Mouse (Mus musculus) hindbrain, postnatal 0 days (tissue): Measurements from ENCODE around the gene Gins2. TPM values are rescaled to one million over a fixed set of nuclear protein-coding genes. Genes with fewer than 3 reads are reported as not detected.

Source experiments
- ATAC-seq: fragments of 200-750 bp; cut with Nextera tagmentation; 2 replicates; pipeline ENCODE4 v1.8.0; 2017; ENCODE audit warnings: mild to moderate bottlenecking, moderate TSS enrichment, moderate library complexity
- DNase-seq: peaks from one replicate; pipeline ENCODE4 v3.0.0-alpha.2; 2015; ENCODE audit warnings: low spot score
- H3K27ac ChIP-seq: fragments of 300-500 bp; sonication (generic); 2 replicates; pipeline ENCODE4 v1.5.1; 2014; ENCODE audit warnings: mild to moderate bottlenecking
- H3K27me3 ChIP-seq: fragments of 300-500 bp; sonication (generic); 2 replicates; pipeline ENCODE4 v1.6.1; 2014; ENCODE audit warnings: low read length, mixed read lengths; ENCODE audit not compliant: insufficient read depth
- H3K36me3 ChIP-seq: fragments of 300-500 bp; sonication (generic); 2 replicates; pipeline ENCODE4 v1.6.1; 2014; ENCODE audit warnings: low read length, mixed read lengths; ENCODE audit not compliant: insufficient read depth
- H3K4me1 ChIP-seq: fragments of 300-500 bp; sonication (generic); 2 replicates; pipeline ENCODE4 v1.6.1; 2014; ENCODE audit warnings: antibody characterized with exemption, low read length, mixed read lengths; ENCODE audit not compliant: insufficient read depth
- H3K4me2 ChIP-seq: fragments of 300-500 bp; sonication (generic); 2 replicates; pipeline ENCODE4 v1.6.1; 2014; ENCODE audit warnings: low read depth, mild to moderate bottlenecking, low read length, moderate library complexity, mixed read lengths
- H3K4me3 ChIP-seq: fragments of 300-500 bp; sonication (generic); 2 replicates; pipeline ENCODE4 v1.5.1; 2014; ENCODE audit warnings: low read length
- H3K9ac ChIP-seq: fragments of 300-500 bp; sonication (generic); replicated peaks from 2 replicates; pipeline ENCODE4 v1.6.1; 2014; ENCODE audit warnings: mild to moderate bottlenecking, low read length, moderate library complexity, mixed read lengths
- H3K9me3 ChIP-seq: fragments of 300-500 bp; sonication (generic); 2 replicates; pipeline ENCODE4 v1.6.1; 2016; ENCODE audit warnings: low read length, mixed read lengths
- CTCF ChIP-seq: IDR thresholded peaks from 2 replicates; pipeline ENCODE4 v1.5.1; 2016; ENCODE audit warnings: antibody characterized with exemption, control low read depth, low read depth
- WGBS: fragments of 180-500 bp; shearing (Covaris S2); extraction: QIAGEN DNeasy Blood & Tissue Kit; methylation state at CpG from one replicate; pipeline ENCODE4 v1.1.7; 2014; 5-methylcytosine and 5-hydroxymethylcytosine counted together
- microRNA-seq, 2 experiments: library from miRNA; unstranded; fragments of <30 nt; microRNA quantifications; one replicate each; pipeline ENCODE4; 2016
- polyA plus RNA-seq: library from polyadenylated mRNA; unstranded; fragments of >200 nt; fragmentation: Nextera tagmentation; extraction: Ambion mirVana; gene quantifications from 2 replicates; pipeline ENCODE4 v1.2.1, GENCODE M21; 2015
- total RNA-seq: library from RNA; depleted of rRNA; stranded (reverse); fragments of >200 nt; gene quantifications from 2 replicates; pipeline ENCODE4 v1.2.3, GENCODE M21; 2014; rRNA removed

Gene Gins2
- total and polyA plus RNA-seq, 2 experiments from 2014 or later = 12.3 to 20.6 TPM

GRCm38 (mm10) chr8:120532517-120533215 lies 56.4 kb downstream of the Gins2 start:
- no peak overlapping the region for H3K9ac ChIP-seq
- H3K27me3 ChIP-seq = no peaks in the 10 kb centered on the region
- DNase-seq = peak; percentile 63
- no peaks in the 10 kb centered on the region for H3K36me3 ChIP-seq
- H3K4me1 ChIP-seq = peaks cover 43% of the 10 kb centered on the region
- WGBS = 8% methylated on average over 27 of the region's 29 CpGs
- H3K4me3 ChIP-seq = no peak overlapping the region
- no peak overlapping the region for H3K27ac ChIP-seq
- ATAC-seq = peak; percentile 31; the same call in 1 of the 2 replicates
- no peak for TF ChIP-seq CTCF
- H3K4me2 ChIP-seq = peak overlapping the region; percentile 38
- no peaks in the 10 kb centered on the region for H3K9me3 ChIP-seq

- WGBS = 53% methylated on average over 10 of the region's 10 CpGs
- Histone ChIP-seq H3K9ac (no peak overlapping the region), H3K4me2 (no peak overlapping the region)
Observed at GRCm38 (mm10) chr8:120531775-120532516, 57.2 kb downstream of the Gins2 start.

GRCm38 (mm10) chr8:120530954-120531656 lies 58.0 kb downstream of the Gins2 start:
- no peaks in the 10 kb centered on the region for H3K36me3 ChIP-seq
- H3K4me1 ChIP-seq = peaks cover 37% of the 10 kb centered on the region
- ATAC-seq (no peak), DNase-seq (no peak)
- TF ChIP-seq CTCF = no peak
- H3K27ac ChIP-seq = no peak overlapping the region
- no peak overlapping the region for H3K4me2 ChIP-seq
- H3K9ac ChIP-seq = no peak overlapping the region
- 62% methylated on average over 16 of the region's 16 CpGs for WGBS
- no peak overlapping the region for H3K4me3 ChIP-seq
- H3K9me3 ChIP-seq = no peaks in the 10 kb centered on the region
- no peaks in the 10 kb centered on the region for H3K27me3 ChIP-seq

More at GRCm38 (mm10) chr8:120531775-120532516, 57.2 kb downstream of the Gins2 start:
- peak; percentile 40 for DNase-seq
- TF ChIP-seq CTCF = no peak
- peak overlapping the region; percentile 60 for H3K27ac ChIP-seq
- H3K36me3 ChIP-seq = no peaks in the 10 kb centered on the region
- ATAC-seq = peak; percentile 6; the same call in 1 of the 2 replicates
- H3K4me3 ChIP-seq = no peak overlapping the region
- no peaks in the 10 kb centered on the region for H3K9me3 ChIP-seq
- H3K27me3 ChIP-seq = no peaks in the 10 kb centered on the region
- H3K4me1 ChIP-seq = peaks cover 44% of the 10 kb centered on the region

GRCm38 (mm10) chr8:120529226-120529625 lies 59.9 kb downstream of the Gins2 start:
- DNase-seq (no peak), ATAC-seq (no peak)
- WGBS = 54% methylated on average over 7 of the region's 7 CpGs
- no peak overlapping the region for H3K4me3 ChIP-seq
- H3K9ac ChIP-seq = no peak overlapping the region
- no peaks in the 10 kb centered on the region for H3K9me3 ChIP-seq
- no peak overlapping the region for H3K27ac ChIP-seq
- no peaks in the 10 kb centered on the region for H3K36me3 ChIP-seq
- H3K27me3 ChIP-seq = no peaks in the 10 kb centered on the region
- H3K4me1 ChIP-seq = peaks cover 26% of the 10 kb centered on the region
- TF ChIP-seq CTCF = no peak
- no peak overlapping the region for H3K4me2 ChIP-seq

Small RNA genes lying within 50 kb of the gene (microRNA-seq; reads per million reads assigned to microRNA genes)
- gene Mir7687 = 0 to 0.53 reads per million in 2 experiments

Other genes with a start within 250 kb of the Gins2 start
- gene 1190005I06Rik, start 58.3 kb upstream of the Gins2 start, total RNA-seq = 12.3 and 26.5 TPM in 2 replicates
- gene 1190005I06Rik, start 58.3 kb upstream of the Gins2 start, polyA plus RNA-seq = 17.3 and 20.6 TPM in 2 replicates
- gene Gm27021, start 78.8 kb upstream of the Gins2 start, total RNA-seq = 3.1 and 7.0 TPM in 2 replicates
- 10.2 and 10.9 TPM in 2 replicates for gene Gm27021, start 78.8 kb upstream of the Gins2 start, polyA plus RNA-seq
- 545 and 609 TPM in 2 replicates for gene Cox4i1, start 78.9 kb upstream of the Gins2 start, total RNA-seq
- gene Cox4i1, start 78.9 kb upstream of the Gins2 start, polyA plus RNA-seq = 1,628 and 1,662 TPM in 2 replicates
- gene Emc8, start 79.3 kb upstream of the Gins2 start, total RNA-seq = 55.3 and 87.9 TPM in 2 replicates
- gene Emc8, start 79.3 kb upstream of the Gins2 start, polyA plus RNA-seq = 124 and 128 TPM in 2 replicates
- gene Irf8, start 147.1 kb upstream of the Gins2 start, total RNA-seq = 7.7 and 10.2 TPM in 2 replicates
- 5.2 and 6.2 TPM in 2 replicates for gene Irf8, start 147.1 kb upstream of the Gins2 start, polyA plus RNA-seq